ENCODE assay signal across 17 mouse cellular contexts in the genomic region with DNA sequence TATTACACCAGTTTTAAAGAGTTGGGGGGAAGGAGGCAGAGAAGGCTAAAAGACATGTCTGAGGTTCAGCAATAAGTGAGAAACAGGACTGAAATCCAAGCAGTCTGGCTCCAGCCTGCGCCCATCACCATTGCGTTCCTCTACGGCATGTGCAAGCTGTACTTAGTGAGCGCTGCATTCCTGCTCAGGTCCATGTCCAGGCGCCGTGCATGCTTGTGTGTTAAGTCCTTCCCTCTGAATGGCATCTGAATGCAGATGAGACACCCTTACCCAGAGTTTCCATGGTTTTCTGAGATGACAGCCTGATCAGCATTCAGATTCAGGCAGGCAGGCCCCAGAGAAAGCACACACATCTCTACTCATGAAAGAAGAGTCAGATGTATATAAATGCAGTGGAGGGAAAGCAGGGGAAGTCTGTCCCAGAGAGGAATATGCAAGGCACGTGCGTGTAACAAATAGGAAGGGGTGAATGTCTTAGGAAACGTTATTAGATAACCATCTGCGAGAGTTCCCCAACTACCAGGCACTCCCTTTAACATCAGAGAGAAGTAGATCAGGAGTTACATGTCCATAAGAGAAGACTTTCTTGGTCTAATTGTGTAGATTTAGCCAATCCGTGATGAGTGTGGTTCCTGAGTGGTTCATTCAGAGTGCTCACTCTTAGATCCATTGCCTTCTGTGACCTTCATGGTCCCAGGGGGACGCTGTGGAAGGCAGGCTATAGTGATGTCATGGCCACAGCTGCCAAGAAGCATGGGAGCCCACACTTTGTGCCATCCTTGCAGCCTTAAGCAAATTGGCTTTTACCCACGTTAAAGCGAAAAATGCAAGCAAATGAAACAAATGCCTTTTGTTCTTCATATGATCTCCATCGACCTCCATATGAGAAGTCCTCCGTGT.
DNase-seq lines count a peak whose midpoint lies in the region; ATAC-seq and TF ChIP-seq lines count a peak whose summit lies in the region.
"Had no signal": no experiment of that assay in that cellular context is flagged by ENCODE, and none has a peak within 500 bp of the region (broad histone marks: within the 10 kb centered on the region; RNA-seq: fewer than 3 reads in every experiment).

No protein-coding gene starts in this region.

- no peak for TF ChIP-seq CTCF in brain, embryonic 14.5 days (IDR thresholded peaks at IDR 0.05; ENCODE audit: borderline replicate concordance, extremely low read depth, insufficient read depth, insufficient read length)

- H3K36me3 ChIP-seq in hindbrain, embryonic 10.5 days: no peaks in the 10 kb centered on the region
- no peaks in the 10 kb centered on the region for H3K36me3 ChIP-seq in midbrain, embryonic 14.5 days (ENCODE audit: control insufficient read depth, insufficient read depth, low read length)
- no peaks in the 10 kb centered on the region; the same call in 1 of the 2 replicates for H3K36me3 ChIP-seq in limb, embryonic 10.5 days
- H3K36me3 ChIP-seq: heart, embryonic 15.5 days had no signal

- H3K27ac ChIP-seq in hindbrain, embryonic 10.5 days: peak overlapping the region; percentile 87
- peak overlapping the region; percentile 79 for H3K27ac ChIP-seq in midbrain, embryonic 14.5 days (replicated peaks; ENCODE audit: low read depth, low read length)
- H3K27ac ChIP-seq in limb, embryonic 10.5 days: no peak overlapping the region
- H3K27ac ChIP-seq: heart, embryonic 15.5 days; stomach, postnatal 0 days had no signal

- intact Hi-C loops in left cerebral cortex, postnatal 36 days (cut with DNase I): no loop called here

- ATAC-seq in midbrain, embryonic 14.5 days (ENCODE audit: low FRiP score, low TSS enrichment): peak; percentile 61

- no peak overlapping the region for H3K4me3 ChIP-seq in hindbrain, embryonic 10.5 days
- H3K4me3 ChIP-seq in midbrain, embryonic 14.5 days (replicated peaks; ENCODE audit: low read depth, low read length): no peak overlapping the region
- H3K4me3 ChIP-seq in limb, embryonic 10.5 days: no peak overlapping the region
- H3K4me3 ChIP-seq: heart, embryonic 15.5 days had no signal

- peaks cover 72% of the 10 kb centered on the region for H3K4me1 ChIP-seq in hindbrain, embryonic 10.5 days (replicated peaks)
- H3K4me1 ChIP-seq in midbrain, embryonic 14.5 days (ENCODE audit: control insufficient read depth, insufficient read depth, low read length): peaks cover 62% of the 10 kb centered on the region
- H3K4me1 ChIP-seq in limb, embryonic 10.5 days: peaks cover 37% of the 10 kb centered on the region

- TF ChIP-seq POLR2A in brain, embryonic 14.5 days (IDR thresholded peaks at IDR 0.05; ENCODE audit: borderline replicate concordance, extremely low read depth, insufficient read depth, insufficient read length, poor library complexity, severe bottlenecking): no peak

- DNase-seq in adrenal gland, postnatal 10 days: peak; percentile 12
- DNase-seq in adrenal gland, postnatal 36 days: no peak
- DNase-seq in brain, embryonic 14.5 days (ENCODE audit: low read depth): peak; percentile 86
- DNase-seq in hindbrain, embryonic 10.5 days (ENCODE audit: low spot score): peak; percentile 35
- peak; percentile 76 for DNase-seq in midbrain, embryonic 14.5 days
- no peak for DNase-seq in limb, embryonic 10.5 days (ENCODE audit: low spot score)
- no peak for DNase-seq in left cerebral cortex, adult 18-20 months (ENCODE audit: low spot score in 2 of 2)
- DNase-seq in left cerebral cortex, postnatal 36 days (ENCODE audit: low spot score in 2 of 2): no peak
- DNase-seq: adrenal gland, adult 8-10 months; cerebellum, adult 2 months; gastrocnemius, postnatal 10 days; kidney, adult 18-20 months; liver; lung, postnatal 10 days; right cerebral cortex, postnatal 4 days had no signal

- peak overlapping the region; percentile 21 for H3K4me2 ChIP-seq in midbrain, embryonic 14.5 days (ENCODE audit: low read length)
- H3K4me2 ChIP-seq: heart, embryonic 15.5 days had no signal

- 0 out of 2 replicates have a peak overlapping the region, but pooled peaks have one; percentile 3 for H3K9ac ChIP-seq in midbrain, embryonic 14.5 days (replicated peaks; ENCODE audit: low read length)
- H3K9ac ChIP-seq: heart, embryonic 15.5 days had no signal

- 0 out of 2 replicates have a peak, but pooled peaks cover under 1% of the 10 kb centered on the region for H3K9me3 ChIP-seq in hindbrain, embryonic 10.5 days
- H3K9me3 ChIP-seq in midbrain, embryonic 14.5 days (ENCODE audit: control insufficient read depth, low read length): no peaks in the 10 kb centered on the region
- no peaks in the 10 kb centered on the region for H3K9me3 ChIP-seq in limb, embryonic 10.5 days (replicated peaks)
- H3K9me3 ChIP-seq: heart, embryonic 15.5 days had no signal

- no peaks in the 10 kb centered on the region for H3K27me3 ChIP-seq in hindbrain, embryonic 10.5 days (ENCODE audit: insufficient read depth, poor library complexity, severe bottlenecking)
- no peaks in the 10 kb centered on the region for H3K27me3 ChIP-seq in midbrain, embryonic 14.5 days (ENCODE audit: control insufficient read depth, insufficient read depth, low read length)
- H3K27me3 ChIP-seq in limb, embryonic 10.5 days (ENCODE audit: low read depth, poor library complexity, severe bottlenecking): no peaks in the 10 kb centered on the region
- H3K27me3 ChIP-seq: heart, embryonic 15.5 days had no signal

- 71% methylated on average over 16 of the region's 16 CpGs for WGBS in hindbrain, embryonic 10.5 days
- 23% methylated on average over 16 of the region's 16 CpGs for WGBS in midbrain, embryonic 14.5 days
- WGBS in limb, embryonic 10.5 days: 93% methylated on average over 16 of the region's 16 CpGs

Comparison
In these comparisons a context has a peak if more than half of its experiments do, and no peak if none do; other contexts are left out.
1. DNase-seq: peak in adrenal gland, postnatal 10 days (single experiment), brain, embryonic 14.5 days (single experiment), hindbrain, embryonic 10.5 days (single experiment) and midbrain, embryonic 14.5 days (single experiment); none in adrenal gland, postnatal 36 days (0 of 2), limb, embryonic 10.5 days (single experiment), left cerebral cortex, adult 18-20 months (0 of 2) and left cerebral cortex, postnatal 36 days (0 of 2).